Mouse (Mus musculus): ENCODE measurements at regions not wholly inside any gene's neighbourhood (a gene's known extent, or its start where the extent isn't known, plus 50 kb on each side); places are given as distances from the start of the nearest gene placed in this dataset.

GRCm38 (mm10) chr11:19468373-19468772 is 449.6 kb upstream of the Meis1 start:
- DNase-seq (ENCODE audit: low spot score in 2 of 2), result no peak

GRCm38 (mm10) chr11:19468803-19469202 is 450.0 kb upstream of the Meis1 start:
- DNase-seq (ENCODE audit: low spot score in 2 of 2), result no peak

- DNase-seq (ENCODE audit: low spot score in 2 of 2), result no peak
Measured at GRCm38 (mm10) chr11:19470648-19471341, 452.0 kb upstream of the Meis1 start.

GRCm38 (mm10) chr11:19475068-19475786 is 448.9 kb upstream of the Spred2 start:
- no peak for DNase-seq (ENCODE audit: low spot score in 2 of 2)

- no peak for DNase-seq (ENCODE audit: low spot score in 2 of 2)
Measured at GRCm38 (mm10) chr11:19493089-19493756, 431.0 kb upstream of the Spred2 start.

- no peak for DNase-seq (ENCODE audit: low spot score in 2 of 2)
Measured at GRCm38 (mm10) chr11:19521721-19522120, 402.5 kb upstream of the Spred2 start.

GRCm38 (mm10) chr11:19523853-19524487 is 400.2 kb upstream of the Spred2 start:
- peak in 1 of 2 experiments; percentile 12 for DNase-seq (ENCODE audit: low spot score in 2 of 2)

GRCm38 (mm10) chr11:19529126-19529525 is 395.0 kb upstream of the Spred2 start:
- no peak for DNase-seq (ENCODE audit: low spot score in 2 of 2)

- DNase-seq (ENCODE audit: low spot score in 2 of 2), result no peak
Measured at GRCm38 (mm10) chr11:19530652-19531051, 393.5 kb upstream of the Spred2 start.

- no peak for DNase-seq (ENCODE audit: low spot score in 2 of 2)
Measured at GRCm38 (mm10) chr11:19531255-19532003, 392.7 kb upstream of the Spred2 start.

- DNase-seq (ENCODE audit: low spot score in 2 of 2), result no peak
Measured at GRCm38 (mm10) chr11:19532867-19533266, 391.3 kb upstream of the Spred2 start.

GRCm38 (mm10) chr11:19533701-19534100 is 390.5 kb upstream of the Spred2 start:
- DNase-seq (ENCODE audit: low spot score in 2 of 2), result no peak

GRCm38 (mm10) chr11:19535215-19535614 is 389.0 kb upstream of the Spred2 start:
- no peak for DNase-seq (ENCODE audit: low spot score in 2 of 2)

GRCm38 (mm10) chr11:19546226-19546625 is 377.9 kb upstream of the Spred2 start:
- no peak for DNase-seq (ENCODE audit: low spot score in 2 of 2)

GRCm38 (mm10) chr11:19554316-19554946 is 369.7 kb upstream of the Spred2 start:
- no peak for DNase-seq (ENCODE audit: low spot score in 2 of 2)

- no peak for DNase-seq (ENCODE audit: low spot score in 2 of 2)
Measured at GRCm38 (mm10) chr11:19554947-19555770, 369.0 kb upstream of the Spred2 start.

GRCm38 (mm10) chr11:19560452-19560851 is 363.7 kb upstream of the Spred2 start:
- no peak for DNase-seq (ENCODE audit: low spot score in 2 of 2)

- no peak for DNase-seq (ENCODE audit: low spot score in 2 of 2)
Measured at GRCm38 (mm10) chr11:19562668-19563067, 361.5 kb upstream of the Spred2 start.

GRCm38 (mm10) chr11:19585228-19585627 is 338.9 kb upstream of the Spred2 start:
- no peak for DNase-seq (ENCODE audit: low spot score in 2 of 2)
